ENCODE assay signal across 8 mouse cellular contexts in the genomic region with DNA sequence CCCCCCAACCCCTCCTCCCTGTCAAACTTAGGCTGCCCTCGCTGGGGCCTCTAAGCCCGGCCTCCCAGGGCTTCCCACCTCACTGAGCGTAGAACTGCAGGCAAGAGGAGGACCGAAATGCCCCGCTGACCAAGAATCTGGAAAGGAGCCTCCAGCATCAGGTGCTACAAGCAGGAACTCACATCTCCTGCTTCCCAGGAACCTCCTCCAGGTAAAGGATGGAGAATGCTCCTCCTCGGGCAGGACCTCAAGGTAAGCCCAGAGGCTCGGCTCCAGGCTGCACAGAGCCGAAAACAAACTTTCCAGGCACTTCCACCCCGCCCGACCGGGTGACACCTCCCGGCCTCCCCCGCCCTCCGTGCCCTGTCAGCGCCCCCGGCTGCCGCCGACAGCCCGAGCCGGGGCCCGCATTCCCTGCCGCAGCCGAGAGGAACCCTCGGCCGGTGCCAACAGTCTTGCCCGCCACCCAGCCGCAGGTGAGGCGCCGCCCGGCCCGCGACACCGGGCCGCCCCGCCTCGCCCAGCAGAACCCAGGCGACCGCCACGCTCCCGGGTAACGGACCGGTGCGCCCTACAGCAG. TPM values are rescaled to one million over a fixed set of nuclear protein-coding genes. Genes with fewer than 3 reads are reported as not detected.
DNase-seq lines count a peak whose midpoint lies in the region; ATAC-seq and TF ChIP-seq lines count a peak whose summit lies in the region.

No protein-coding gene starts in this region.

- peaks cover 18% of the 10 kb centered on the region for H3K4me1 ChIP-seq in heart, embryonic 10.5 days
- H3K4me1 ChIP-seq in embryonic facial prominence, embryonic 13.5 days, result peaks cover 31% of the 10 kb centered on the region
- peaks cover 8% of the 10 kb centered on the region; the same call in 1 of the 2 replicates for H3K4me1 ChIP-seq in hindbrain, postnatal 0 days (ENCODE audit: insufficient read depth, low read length)
- peaks cover 48% of the 10 kb centered on the region for H3K4me1 ChIP-seq in liver, embryonic 12.5 days

- peak overlapping the region; percentile 100 for H3K4me3 ChIP-seq in heart, embryonic 10.5 days
- peak overlapping the region; percentile 97 for H3K4me3 ChIP-seq in embryonic facial prominence, embryonic 13.5 days
- H3K4me3 ChIP-seq in hindbrain, postnatal 0 days (ENCODE audit: low read length), result peak overlapping the region; percentile 97
- peak overlapping the region; percentile 82 for H3K4me3 ChIP-seq in liver, embryonic 12.5 days

- peak; percentile 80 for DNase-seq in heart, embryonic 10.5 days (ENCODE audit: low spot score)
- no peak for DNase-seq in heart, postnatal 25 days (ENCODE audit: low spot score)
- DNase-seq in MEL-GATA-1-ER (ENCODE audit: extremely low read depth, low read depth), result peak; percentile 20
- DNase-seq in hindbrain, postnatal 0 days (ENCODE audit: low spot score), result peak; percentile 40
- DNase-seq in ovary, postnatal 14 days (ENCODE audit: low spot score), result peak; percentile 10
- DNase-seq in layer of hippocampus, adult 9-11 months, result no peak

- no peak; the same call in none of the 2 replicates for ATAC-seq in embryonic facial prominence, embryonic 13.5 days (ENCODE audit: insufficient number of reproducible peaks, insufficient read depth, low FRiP score, low TSS enrichment, low read depth)
- no peak; the same call in 1 of the 2 replicates for ATAC-seq in hindbrain, postnatal 0 days
- peak; percentile 59 for ATAC-seq in liver, embryonic 12.5 days

- WGBS in heart, embryonic 10.5 days, result under 1% methylated on average over 43 of the region's 43 CpGs
- under 1% methylated on average over 27 of the region's 43 CpGs for WGBS in embryonic facial prominence, embryonic 13.5 days
- 1% methylated on average over 39 of the region's 43 CpGs for WGBS in hindbrain, postnatal 0 days
- WGBS in liver, embryonic 12.5 days (ENCODE audit: insufficient replicate concordance), result 2% methylated on average over 31 of the region's 43 CpGs

- H3K9ac ChIP-seq in embryonic facial prominence, embryonic 13.5 days, result peak overlapping the region; percentile 94
- H3K9ac ChIP-seq in hindbrain, postnatal 0 days (replicated peaks; ENCODE audit: low read length), result peak overlapping the region; percentile 87
- peak overlapping the region; percentile 91 for H3K9ac ChIP-seq in liver, embryonic 12.5 days

- H3K4me2 ChIP-seq in embryonic facial prominence, embryonic 13.5 days, result peak overlapping the region; percentile 85
- H3K4me2 ChIP-seq in hindbrain, postnatal 0 days (ENCODE audit: low read depth, low read length), result peak overlapping the region; percentile 94
- peak overlapping the region; percentile 69 for H3K4me2 ChIP-seq in liver, embryonic 12.5 days

- no peaks in the 10 kb centered on the region for H3K27me3 ChIP-seq in heart, embryonic 10.5 days (ENCODE audit: insufficient read depth, poor library complexity, severe bottlenecking)
- H3K27me3 ChIP-seq in embryonic facial prominence, embryonic 13.5 days, result no peaks in the 10 kb centered on the region
- no peaks in the 10 kb centered on the region for H3K27me3 ChIP-seq in hindbrain, postnatal 0 days (ENCODE audit: insufficient read depth, low read length)
- H3K27me3 ChIP-seq in liver, embryonic 12.5 days (replicated peaks), result no peaks in the 10 kb centered on the region

- peak overlapping the region; percentile 98 for H3K27ac ChIP-seq in heart, embryonic 10.5 days
- peak overlapping the region; percentile 89 for H3K27ac ChIP-seq in embryonic facial prominence, embryonic 13.5 days
- peak overlapping the region; percentile 91 for H3K27ac ChIP-seq in hindbrain, postnatal 0 days
- peak overlapping the region; percentile 88 for H3K27ac ChIP-seq in liver, embryonic 12.5 days

- no peak for TF ChIP-seq CTCF in hindbrain, postnatal 0 days (IDR thresholded peaks at IDR 0.05; ENCODE audit: low read depth)

- intact Hi-C loops in heart, postnatal 25 days (cut with DNase I), result loop anchor here (5.0 kb wide), 1 partner anchor 69 kb away; a partner anchor contains a TSS

- no peaks in the 10 kb centered on the region for H3K9me3 ChIP-seq in heart, embryonic 10.5 days
- H3K9me3 ChIP-seq in embryonic facial prominence, embryonic 13.5 days, result no peaks in the 10 kb centered on the region
- H3K9me3 ChIP-seq in hindbrain, postnatal 0 days (ENCODE audit: low read length), result no peaks in the 10 kb centered on the region
- H3K9me3 ChIP-seq in liver, embryonic 12.5 days (replicated peaks), result no peaks in the 10 kb centered on the region

- H3K36me3 ChIP-seq in heart, embryonic 10.5 days, result no peaks in the 10 kb centered on the region
- no peaks in the 10 kb centered on the region for H3K36me3 ChIP-seq in embryonic facial prominence, embryonic 13.5 days
- no peaks in the 10 kb centered on the region for H3K36me3 ChIP-seq in hindbrain, postnatal 0 days (ENCODE audit: insufficient read depth, low read length)
- H3K36me3 ChIP-seq in liver, embryonic 12.5 days, result peaks cover 14% of the 10 kb centered on the region

RNA-seq across cellular contexts. Expression of a gene that starts 9.8 kb away (rescaled TPM):
- 33.0 and 38.7 TPM in 2 replicates for polyA plus RNA-seq in heart, embryonic 10.5 days (2016; fragmentation: Nextera tagmentation; extraction: Ambion mirVana)
- total RNA-seq in heart, postnatal 25 days (2021), result 10 to 100 TPM; 45.0 to 46.1 TPM
- 35.8 and 37.8 TPM in 2 replicates for polyA plus RNA-seq in embryonic facial prominence, embryonic 13.5 days (2015; fragmentation: Nextera tagmentation; extraction: Ambion mirVana)
- total RNA-seq in hindbrain, postnatal 0 days (2014; rRNA removed), result 49.2 and 54.1 TPM in 2 replicates
- 51.4 and 56.3 TPM in 2 replicates for polyA plus RNA-seq in hindbrain, postnatal 0 days (2015; fragmentation: Nextera tagmentation; extraction: Ambion mirVana)
- polyA plus RNA-seq in liver, embryonic 12.5 days (2016; fragmentation: Nextera tagmentation; extraction: Ambion mirVana), result 31.4 and 34.9 TPM in 2 replicates

RNA-seq across cellular contexts. Expression of a gene that starts 22.6 kb away (rescaled TPM):
- 40.0 and 44.5 TPM in 2 replicates for polyA plus RNA-seq in heart, embryonic 10.5 days (2016; fragmentation: Nextera tagmentation; extraction: Ambion mirVana)
- total RNA-seq in heart, postnatal 25 days (2021), result 1 to 10 TPM; 9.1 to 9.6 TPM
- 34.1 and 41.4 TPM in 2 replicates for polyA plus RNA-seq in embryonic facial prominence, embryonic 13.5 days (2015; fragmentation: Nextera tagmentation; extraction: Ambion mirVana)
- total RNA-seq in hindbrain, postnatal 0 days (2014; rRNA removed), result 42.0 and 53.0 TPM in 2 replicates
- 38.4 and 40.0 TPM in 2 replicates for polyA plus RNA-seq in hindbrain, postnatal 0 days (2015; fragmentation: Nextera tagmentation; extraction: Ambion mirVana)
- polyA plus RNA-seq in liver, embryonic 12.5 days (2016; fragmentation: Nextera tagmentation; extraction: Ambion mirVana), result 20.9 and 22.7 TPM in 2 replicates

RNA-seq across cellular contexts. Expression of a gene that starts 28.6 kb away (rescaled TPM):
- polyA plus RNA-seq in heart, embryonic 10.5 days (2016; fragmentation: Nextera tagmentation; extraction: Ambion mirVana), result 538 and 598 TPM in 2 replicates
- 100 to 1,000 TPM; 225 to 246 TPM for total RNA-seq in heart, postnatal 25 days (2021)
- polyA plus RNA-seq in embryonic facial prominence, embryonic 13.5 days (2015; fragmentation: Nextera tagmentation; extraction: Ambion mirVana), result 420 and 448 TPM in 2 replicates
- total RNA-seq in hindbrain, postnatal 0 days (2014; rRNA removed), result 780 and 854 TPM in 2 replicates
- polyA plus RNA-seq in hindbrain, postnatal 0 days (2015; fragmentation: Nextera tagmentation; extraction: Ambion mirVana), result 2,172 and 2,275 TPM in 2 replicates
- 371 and 388 TPM in 2 replicates for polyA plus RNA-seq in liver, embryonic 12.5 days (2016; fragmentation: Nextera tagmentation; extraction: Ambion mirVana)

Comparison
In these comparisons a context has a peak if more than half of its experiments do, and no peak if none do; other contexts are left out.
1. DNase-seq: peak in heart, embryonic 10.5 days (single experiment), MEL-GATA-1-ER (single experiment), hindbrain, postnatal 0 days (single experiment) and ovary, postnatal 14 days (single experiment); none in heart, postnatal 25 days (single experiment) and layer of hippocampus, adult 9-11 months (single experiment).
2. Peak in every context shown above with its lines, with median percentiles within 50 percentile points of each other: H3K27ac ChIP-seq, H3K4me3 ChIP-seq, H3K4me2 ChIP-seq and H3K9ac ChIP-seq.